Mouse (Mus musculus) MEL (cell line): Measurements from ENCODE around the gene Cbfa2t2. TPM values are rescaled to one million over a fixed set of nuclear protein-coding genes. Genes with fewer than 3 reads are reported as not detected.

Source experiments
- DNase-seq: peaks from one replicate; pipeline ENCODE4 v3.0.0; 2011; ENCODE audit warnings: low read depth, low spot score
- H3K27ac ChIP-seq: 2 replicates; pipeline ENCODE4 v1.5.1; 2012; ENCODE audit warnings: low read depth, mild to moderate bottlenecking, control low read depth, low read length, moderate library complexity; ENCODE audit not compliant: control insufficient read depth
- H3K27me3 ChIP-seq, 2 experiments: fragments of 150-350 bp in 1 of 2; sonication (generic) in 1 of 2; 2 replicates each; pipeline ENCODE4 v1.6.1; 2012; ENCODE audit warnings: low read length in 2 of 2, mild to moderate bottlenecking in 2 of 2, improper control_type of control experiment in 1 of 2, moderate library complexity in 1 of 2; ENCODE audit not compliant: insufficient read depth in 2 of 2, control insufficient read depth in 1 of 2
- H3K36me3 ChIP-seq, 2 experiments: 2 replicates each; pipeline ENCODE4 v1.6.1; 2012 to 2014; ENCODE audit warnings: low read length in 2 of 2, improper control_type of control experiment in 1 of 2, inconsistent platforms in 1 of 2, mild to moderate bottlenecking in 1 of 2; ENCODE audit not compliant: insufficient read depth in 2 of 2, control insufficient read depth in 1 of 2
- H3K4me1 ChIP-seq, 2 experiments: fragments of 150-350 bp in 1 of 2; sonication (generic) in 1 of 2; 2 replicates each; pipeline ENCODE4 v1.6.1; 2012; ENCODE audit warnings: low read length in 2 of 2, improper control_type of control experiment in 1 of 2, mild to moderate bottlenecking in 1 of 2; ENCODE audit not compliant: insufficient read depth in 2 of 2, control insufficient read depth in 1 of 2
- H3K4me3 ChIP-seq, 2 experiments: fragments of 150-350 bp in 1 of 2; sonication (generic) in 1 of 2; 2 replicates each; pipeline ENCODE4 v1.5.1; 2012; ENCODE audit warnings: low read depth in 2 of 2, low read length in 2 of 2, mild to moderate bottlenecking in 2 of 2, moderate library complexity in 2 of 2, control low read depth in 1 of 2, improper control_type of control experiment in 1 of 2; ENCODE audit not compliant: control insufficient read depth in 1 of 2, insufficient read depth in 1 of 2
- H3K79me2 ChIP-seq: 2 replicates; pipeline ENCODE4 v1.6.1; 2012; ENCODE audit warnings: mild to moderate bottlenecking, low read length, moderate library complexity; ENCODE audit not compliant: control insufficient read depth, poor library complexity, insufficient read depth
- H3K9ac ChIP-seq: 2 replicates; pipeline ENCODE4 v1.6.1; 2012; ENCODE audit warnings: low read depth, mild to moderate bottlenecking, control low read depth, low read length, moderate library complexity; ENCODE audit not compliant: control insufficient read depth, poor library complexity, severe bottlenecking
- H3K9me3 ChIP-seq: fragments of 150-350 bp; sonication (generic); replicated peaks from 2 replicates; pipeline ENCODE4 v1.6.1; 2012; ENCODE audit warnings: mild to moderate bottlenecking, low read length, improper control_type of control experiment, moderate library complexity; ENCODE audit not compliant: insufficient read depth
- CHD2 ChIP-seq: IDR thresholded peaks from 2 replicates; pipeline ENCODE4 v1.6.1; 2011; ENCODE audit warnings: low read length, improper control_type of control experiment
- CTCF ChIP-seq, 3 experiments: IDR thresholded peaks in 2 of 3; conservative IDR thresholded peaks in 1 of 3; 2 replicates each; pipeline ENCODE4 v1.5.1; 2011 to 2012; ENCODE audit warnings: low read length in 3 of 3, low read depth in 2 of 3, mild to moderate bottlenecking in 2 of 3, improper control_type of control experiment in 1 of 3, inconsistent platforms in 1 of 3, mixed read lengths in 1 of 3, moderate library complexity in 1 of 3; ENCODE audit not compliant: control insufficient read depth in 1 of 3, insufficient read depth in 1 of 3, poor library complexity in 1 of 3, severe bottlenecking in 1 of 3
- ELF1 ChIP-seq: IDR thresholded peaks from 2 replicates; pipeline ENCODE4 v1.6.1; 2014; ENCODE audit warnings: low read depth, mild to moderate bottlenecking, inconsistent platforms, low read length, improper control_type of control experiment, moderate library complexity
- ETS1 ChIP-seq: IDR thresholded peaks from 2 replicates; pipeline ENCODE4 v1.6.1; 2012; ENCODE audit warnings: low read depth, mild to moderate bottlenecking, inconsistent platforms, low read length, improper control_type of control experiment, moderate library complexity
- GATA1 ChIP-seq: IDR thresholded peaks from 2 replicates; pipeline ENCODE4 v1.6.1; 2011; ENCODE audit warnings: low read depth, low read length, improper control_type of control experiment
- MAFK ChIP-seq: IDR thresholded peaks from 2 replicates; pipeline ENCODE4 v1.6.1; 2011; ENCODE audit warnings: low read depth, mild to moderate bottlenecking, low read length, improper control_type of control experiment, borderline replicate concordance
- MXI1 ChIP-seq: IDR thresholded peaks from 2 replicates; pipeline ENCODE4 v1.6.1; 2011; ENCODE audit warnings: mild to moderate bottlenecking, low read depth, low read length, improper control_type of control experiment
- MYB ChIP-seq: IDR thresholded peaks from 2 replicates; pipeline ENCODE4 v1.6.1; 2011; ENCODE audit warnings: mild to moderate bottlenecking, low read depth, low read length, improper control_type of control experiment
- MYC ChIP-seq: IDR thresholded peaks from 2 replicates; pipeline ENCODE4 v1.6.1; 2011; ENCODE audit warnings: low read depth, mild to moderate bottlenecking, low read length, improper control_type of control experiment, moderate library complexity
- NELFE ChIP-seq: IDR thresholded peaks from 2 replicates; pipeline ENCODE4 v1.6.1; 2011; ENCODE audit warnings: low read depth, low read length, improper control_type of control experiment
- POLR2AphosphoS5 ChIP-seq: IDR thresholded peaks from 2 replicates; pipeline ENCODE4 v1.6.1; 2012; ENCODE audit warnings: low read depth, borderline replicate concordance, mild to moderate bottlenecking, inconsistent platforms, low read length, moderate library complexity, mixed read lengths
- RAD21 ChIP-seq: IDR thresholded peaks from 2 replicates; pipeline ENCODE4 v1.6.1; 2011; ENCODE audit warnings: mild to moderate bottlenecking, low read depth, low read length, improper control_type of control experiment
- SIN3A ChIP-seq: IDR thresholded peaks from 2 replicates; pipeline ENCODE4 v1.6.1; 2012; ENCODE audit warnings: low read length, improper control_type of control experiment, inconsistent platforms
- SMC3 ChIP-seq: IDR thresholded peaks from 2 replicates; pipeline ENCODE4 v1.6.1; 2011; ENCODE audit warnings: low read depth, low read length, improper control_type of control experiment
- USF1 ChIP-seq: IDR thresholded peaks from 2 replicates; pipeline ENCODE4 v1.6.1; 2014; ENCODE audit warnings: low read depth, mild to moderate bottlenecking, inconsistent platforms, low read length, improper control_type of control experiment, moderate library complexity
- USF2 ChIP-seq, 2 experiments: IDR thresholded peaks; 2 replicates each; pipeline ENCODE4 v1.6.1; 2011 to 2012; ENCODE audit warnings: improper control_type of control experiment in 2 of 2, low read length in 2 of 2, borderline replicate concordance in 1 of 2, inconsistent platforms in 1 of 2, low read depth in 1 of 2, mild to moderate bottlenecking in 1 of 2; ENCODE audit not compliant: insufficient read depth in 1 of 2
- ZC3H11A ChIP-seq: IDR thresholded peaks from 2 replicates; pipeline ENCODE4 v1.6.1; 2012; ENCODE audit warnings: low read depth, mild to moderate bottlenecking, inconsistent platforms, low read length, improper control_type of control experiment
- ZNF384 ChIP-seq: IDR thresholded peaks from 2 replicates; pipeline ENCODE4 v1.6.1; 2012; ENCODE audit warnings: low read depth, mild to moderate bottlenecking, inconsistent platforms, low read length, improper control_type of control experiment
- polyA plus RNA-seq, 2 experiments: library from polyadenylated mRNA; stranded (reverse) in 1 of 2; unstranded in 1 of 2; fragments of >175 nt in 1 of 2; fragments of >200 nt in 1 of 2; gene quantifications; 2 replicates each; pipeline versions ENCODE4 v1.2.1 to v1.2.4; 2012; ENCODE audit warnings: low replicate concordance in 2 of 2, low read depth in 1 of 2; ENCODE audit not compliant: insufficient read length in 2 of 2, insufficient read depth in 1 of 2, missing spikeins in 1 of 2
- total RNA-seq: library from RNA; depleted of rRNA; stranded (reverse); fragments of 300-350 nt; gene quantifications from 2 replicates; pipeline ENCODE4 v1.2.3, GENCODE M21; 2012

The Cbfa2t2 gene
- total and polyA plus RNA-seq, 3 experiments = 5.9 to 23.1 TPM; not detected in 1

- no peaks in the 10 kb centered on the region for H3K4me1 ChIP-seq
- H3K36me3 ChIP-seq = no peaks in the 10 kb centered on the region
- no peaks in the 10 kb centered on the region for H3K79me2 ChIP-seq
- peaks cover 2 to 3% of the 10 kb centered on the region in 2 experiments; a peak in 3 of 4 replicates for H3K27me3 ChIP-seq
- H3K9me3 ChIP-seq = no peaks in the 10 kb centered on the region
- peak; percentile 23 for DNase-seq
- H3K27ac ChIP-seq = no peak overlapping the region
- no peak overlapping the region for H3K9ac ChIP-seq
- no peak overlapping the region for H3K4me3 ChIP-seq
- TF ChIP-seq RAD21 (peak; percentile 39), MXI1 (no peak), CHD2 (no peak), ZC3H11A (0 out of 2 replicates have a peak, but pooled peaks have one; percentile 30), SIN3A (no peak), GATA1 (no peak), POLR2AphosphoS5 (no peak), ZNF384 (no peak), USF2 (IDR thresholded peaks at IDR 0.05; ENCODE audit: borderline replicate concordance in 1 of 2, insufficient read depth in 1 of 2, low read depth in 1 of 2, low read length in 2 of 2) (no peak), SMC3 (peak; percentile 27; the same call in 1 of the 2 replicates), NELFE (no peak), ETS1 (no peak), CTCF (IDR thresholded peaks at IDR 0.05 in 2 of 3, conservative IDR thresholded peaks at IDR 0.05 in 1 of 3; ENCODE audit: control insufficient read depth in 1 of 3, insufficient read depth in 1 of 3, low read depth in 2 of 3, low read length in 3 of 3, poor library complexity in 1 of 3, severe bottlenecking in 1 of 3) (peak; percentile 16 to 50 (median 47); a peak in 4 of 6 replicates), MYC (no peak), MAFK (no peak), USF1 (no peak), MYB (no peak)
Measured at GRCm38 (mm10) chr2:154425522-154425921, 10.8 kb upstream of the Cbfa2t2 start.

DNA sequence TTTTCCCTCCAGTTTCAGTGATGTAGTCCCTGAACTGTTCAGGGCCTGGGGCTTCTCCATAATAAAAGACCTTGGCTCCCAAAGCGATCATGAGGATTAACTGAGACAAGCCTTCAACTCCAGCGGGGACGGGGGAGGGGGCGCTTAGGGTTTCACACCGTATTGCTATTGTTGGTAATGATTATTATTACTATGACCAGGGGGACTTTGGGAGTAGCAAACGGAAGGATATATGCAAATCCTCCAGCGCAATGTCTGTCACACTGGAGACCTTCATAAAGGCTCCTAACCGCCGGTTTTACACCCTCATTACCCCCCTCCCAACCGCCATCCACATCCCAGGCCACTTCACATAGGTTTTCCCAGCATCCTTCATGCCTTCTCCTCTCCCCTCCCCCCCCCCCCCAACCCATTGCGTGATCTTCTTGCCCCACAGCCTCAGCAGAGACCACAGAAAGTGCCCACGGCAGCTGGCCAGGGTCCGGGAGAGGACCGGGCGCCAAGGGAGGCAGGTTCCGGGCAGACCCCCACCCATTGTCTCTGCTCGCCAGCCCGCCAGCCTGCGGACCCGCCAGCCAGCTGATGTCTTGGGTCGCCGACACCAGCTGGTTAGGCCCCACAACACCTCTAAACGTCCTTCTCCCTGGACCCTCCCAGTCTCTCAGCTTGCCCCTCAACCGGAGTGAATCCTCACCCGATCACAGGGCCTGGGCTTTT is 9.9 kb upstream of the Cbfa2t2 start:
- no peak overlapping the region for H3K27ac ChIP-seq
- no peaks in the 10 kb centered on the region for H3K4me1 ChIP-seq
- no peak for TF ChIP-seq MXI1
- TF ChIP-seq ELF1 = no peak
- TF ChIP-seq GATA1 = no peak
- TF ChIP-seq, all 39 proteins: peak for 0
- DNase-seq = no peak
- Histone ChIP-seq H3K4me3 (no peak overlapping the region), H3K9ac (no peak overlapping the region), H3K9me3 (no peaks in the 10 kb centered on the region), H3K27me3 (peaks cover 2 to 3% of the 10 kb centered on the region in 2 experiments; a peak in 3 of 4 replicates), H3K79me2 (no peaks in the 10 kb centered on the region), H3K36me3 (no peaks in the 10 kb centered on the region)
